Mouse (Mus musculus): ENCODE data around the gene Apod. TPM values are rescaled to one million over a fixed set of nuclear protein-coding genes. Genes with fewer than 3 reads are reported as not detected.

Apod gene
- polyA plus RNA-seq, 1 experiment from 2014 or later = 1.0 TPM

GRCm38 (mm10) chr16:31287712-31288111 lies 26.9 kb downstream of the Apod start:
- Histone ChIP-seq H3K4me1 (replicated peaks; ENCODE audit: control insufficient read depth, insufficient read depth) (no peaks in the 10 kb centered on the region), H3K4me3 (ENCODE audit: low read depth, low read length) (no peak overlapping the region), H3K9ac (ENCODE audit: low read length) (no peak overlapping the region), H3K27ac (replicated peaks) (no peak overlapping the region), H3K4me2 (replicated peaks; ENCODE audit: low read depth) (no peak overlapping the region), H3K27me3 (ENCODE audit: control insufficient read depth, insufficient read depth, low read length) (no peaks in the 10 kb centered on the region), H3K9me3 (ENCODE audit: control insufficient read depth, low read length) (no peaks in the 10 kb centered on the region), H3K36me3 (ENCODE audit: control insufficient read depth, insufficient read depth, low read length) (no peaks in the 10 kb centered on the region)
- DNase-seq (ENCODE audit: low spot score) = no peak
- TF ChIP-seq CTCF (IDR thresholded peaks at IDR 0.05; ENCODE audit: low read depth) (no peak), EP300 (optimal IDR thresholded peaks at IDR 0.05) (no peak)
- ATAC-seq (ENCODE audit: low FRiP score, low TSS enrichment) = no peak
- 60% methylated on average over 3 of the region's 3 CpGs for WGBS

GRCm38 (mm10) chr16:31286801-31287488 lies 27.7 kb downstream of the Apod start:
- Histone ChIP-seq H3K27me3 (ENCODE audit: control insufficient read depth, insufficient read depth, low read length) (no peaks in the 10 kb centered on the region), H3K9me3 (ENCODE audit: control insufficient read depth, low read length) (no peaks in the 10 kb centered on the region), H3K4me1 (replicated peaks; ENCODE audit: control insufficient read depth, insufficient read depth) (no peaks in the 10 kb centered on the region), H3K36me3 (ENCODE audit: control insufficient read depth, insufficient read depth, low read length) (no peaks in the 10 kb centered on the region), H3K4me3 (ENCODE audit: low read depth, low read length) (no peak overlapping the region), H3K9ac (ENCODE audit: low read length) (no peak overlapping the region), H3K4me2 (replicated peaks; ENCODE audit: low read depth) (no peak overlapping the region), H3K27ac (replicated peaks) (no peak overlapping the region)
- TF ChIP-seq CTCF (IDR thresholded peaks at IDR 0.05; ENCODE audit: low read depth) = no peak
- TF ChIP-seq EP300 (optimal IDR thresholded peaks at IDR 0.05) = no peak
- DNase-seq (ENCODE audit: low spot score) (no peak), ATAC-seq (ENCODE audit: low FRiP score, low TSS enrichment) (no peak)
- 90% methylated on average over 11 of the region's 11 CpGs for WGBS

DNA sequence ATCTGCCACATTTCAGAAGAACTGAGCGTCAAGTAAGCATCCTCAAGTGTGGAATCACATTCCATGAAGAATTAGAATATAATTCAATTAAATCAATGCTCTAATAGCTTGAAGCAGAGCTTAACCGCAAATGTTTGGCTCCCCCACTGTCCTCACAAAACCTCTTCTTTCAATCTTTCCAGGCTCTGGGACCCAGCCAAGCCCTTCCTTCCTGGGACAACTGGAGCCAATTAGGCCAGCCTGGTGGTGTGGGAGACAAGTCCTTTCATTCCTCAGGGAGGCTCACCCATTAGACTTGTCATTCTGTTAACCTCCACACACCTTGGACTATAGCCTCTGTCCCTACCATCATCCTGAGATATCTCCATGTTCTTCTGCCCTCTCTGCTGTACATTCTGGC lies 32.6 kb downstream of the Apod start:
- no peak for DNase-seq (ENCODE audit: low spot score)
- H3K27me3 ChIP-seq (ENCODE audit: control insufficient read depth, insufficient read depth, low read length) = no peaks in the 10 kb centered on the region
- ATAC-seq (ENCODE audit: low FRiP score, low TSS enrichment) = no peak
- H3K9ac ChIP-seq (ENCODE audit: low read length) = no peak overlapping the region
- H3K36me3 ChIP-seq (ENCODE audit: control insufficient read depth, insufficient read depth, low read length) = no peaks in the 10 kb centered on the region
- no peak overlapping the region for H3K4me3 ChIP-seq (ENCODE audit: low read depth, low read length)
- WGBS = 76% methylated on average over 2 of the region's 2 CpGs
- H3K4me2 ChIP-seq (replicated peaks; ENCODE audit: low read depth) = no peak overlapping the region
- TF ChIP-seq EP300 (optimal IDR thresholded peaks at IDR 0.05) (no peak), CTCF (IDR thresholded peaks at IDR 0.05; ENCODE audit: low read depth) (no peak)
- H3K9me3 ChIP-seq (ENCODE audit: control insufficient read depth, low read length) = no peaks in the 10 kb centered on the region
- H3K27ac ChIP-seq (replicated peaks) = no peak overlapping the region
- H3K4me1 ChIP-seq (replicated peaks; ENCODE audit: control insufficient read depth, insufficient read depth) = no peaks in the 10 kb centered on the region

GRCm38 (mm10) chr16:31280176-31280575 lies 34.4 kb downstream of the Apod start:
- DNase-seq (ENCODE audit: low spot score) (no peak), ATAC-seq (ENCODE audit: low FRiP score, low TSS enrichment) (no peak)
- no peaks in the 10 kb centered on the region for H3K36me3 ChIP-seq (ENCODE audit: control insufficient read depth, insufficient read depth, low read length)
- no peaks in the 10 kb centered on the region for H3K4me1 ChIP-seq (replicated peaks; ENCODE audit: control insufficient read depth, insufficient read depth)
- H3K27ac ChIP-seq (replicated peaks) = no peak overlapping the region
- 90% methylated on average over 4 of the region's 4 CpGs for WGBS
- TF ChIP-seq CTCF (IDR thresholded peaks at IDR 0.05; ENCODE audit: low read depth) (no peak), EP300 (optimal IDR thresholded peaks at IDR 0.05) (no peak)
- no peaks in the 10 kb centered on the region for H3K27me3 ChIP-seq (ENCODE audit: control insufficient read depth, insufficient read depth, low read length)
- no peak overlapping the region for H3K4me3 ChIP-seq (ENCODE audit: low read depth, low read length)
- no peaks in the 10 kb centered on the region for H3K9me3 ChIP-seq (ENCODE audit: control insufficient read depth, low read length)
- no peak overlapping the region for H3K9ac ChIP-seq (ENCODE audit: low read length)
- no peak overlapping the region for H3K4me2 ChIP-seq (replicated peaks; ENCODE audit: low read depth)

- Histone ChIP-seq H3K4me2 (replicated peaks; ENCODE audit: low read depth) (no peak overlapping the region), H3K27me3 (ENCODE audit: control insufficient read depth, insufficient read depth, low read length) (no peaks in the 10 kb centered on the region), H3K27ac (replicated peaks) (no peak overlapping the region), H3K9ac (ENCODE audit: low read length) (no peak overlapping the region), H3K9me3 (ENCODE audit: control insufficient read depth, low read length) (no peaks in the 10 kb centered on the region), H3K4me3 (ENCODE audit: low read depth, low read length) (no peak overlapping the region), H3K36me3 (ENCODE audit: control insufficient read depth, insufficient read depth, low read length) (no peaks in the 10 kb centered on the region), H3K4me1 (replicated peaks; ENCODE audit: control insufficient read depth, insufficient read depth) (no peaks in the 10 kb centered on the region)
- ATAC-seq (ENCODE audit: low FRiP score, low TSS enrichment) = no peak
- TF ChIP-seq EP300 (optimal IDR thresholded peaks at IDR 0.05) (no peak), CTCF (IDR thresholded peaks at IDR 0.05; ENCODE audit: low read depth) (no peak)
- 61% methylated on average over 6 of the region's 6 CpGs for WGBS
- no peak for DNase-seq (ENCODE audit: low spot score)
Measured at GRCm38 (mm10) chr16:31278581-31278980, 36.0 kb downstream of the Apod start.

DNA sequence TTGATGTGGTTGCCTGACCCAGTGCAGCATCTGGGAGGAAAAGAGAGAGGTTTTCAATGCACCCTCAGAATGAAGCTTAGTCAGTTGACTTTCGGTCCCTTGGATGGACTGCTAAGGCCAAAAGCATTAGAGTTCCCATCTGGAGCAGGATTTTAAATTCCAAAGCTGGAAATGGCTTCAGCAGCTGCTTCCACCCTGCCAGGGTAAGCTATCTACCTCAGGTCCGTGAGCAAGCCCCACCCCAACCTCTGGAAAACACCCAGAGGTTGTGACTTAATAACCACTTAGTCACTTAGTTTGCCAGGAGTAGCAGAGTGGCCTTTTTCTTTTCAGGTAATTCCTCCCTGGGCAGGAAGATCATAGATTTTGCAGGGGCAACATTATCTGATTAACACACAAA lies 36.5 kb downstream of the Apod start:
- DNase-seq (ENCODE audit: low spot score) (peak; percentile 22), ATAC-seq (ENCODE audit: low FRiP score, low TSS enrichment) (no peak)
- no peaks in the 10 kb centered on the region for H3K27me3 ChIP-seq (ENCODE audit: control insufficient read depth, insufficient read depth, low read length)
- no peak overlapping the region for H3K27ac ChIP-seq (replicated peaks)
- no peaks in the 10 kb centered on the region for H3K9me3 ChIP-seq (ENCODE audit: control insufficient read depth, low read length)
- H3K36me3 ChIP-seq (ENCODE audit: control insufficient read depth, insufficient read depth, low read length) = no peaks in the 10 kb centered on the region
- H3K4me1 ChIP-seq (replicated peaks; ENCODE audit: control insufficient read depth, insufficient read depth) = no peaks in the 10 kb centered on the region
- TF ChIP-seq CTCF (IDR thresholded peaks at IDR 0.05; ENCODE audit: low read depth) = no peak
- H3K4me2 ChIP-seq (replicated peaks; ENCODE audit: low read depth) = no peak overlapping the region
- no peak overlapping the region for H3K9ac ChIP-seq (ENCODE audit: low read length)
- 47% methylated on average over 2 of the region's 2 CpGs for WGBS
- no peak overlapping the region for H3K4me3 ChIP-seq (ENCODE audit: low read depth, low read length)

All from stomach, postnatal 0 days (tissue).